Mouse (Mus musculus) heart, postnatal 0 days (tissue): ENCODE data around the gene Rapgef1.

ENCODE experiments used
- CTCF ChIP-seq: IDR thresholded peaks from 2 replicates; pipeline ENCODE4 v1.5.1; 2016; ENCODE audit warnings: antibody characterized with exemption, control low read depth, low read depth
- EP300 ChIP-seq: IDR thresholded peaks from 2 replicates; pipeline ENCODE4 v1.6.1; 2016; ENCODE audit warnings: antibody characterized with exemption, low read depth

- TF ChIP-seq CTCF (no peak), EP300 (no peak)
Observed at GRCm38 (mm10) chr2:29641707-29642106, 22.2 kb downstream of the Rapgef1 start.
